Mouse (Mus musculus) CH12.LX (cell line): ENCODE measurements around the gene Pawr.

Experiments used
- CTCF ChIP-seq, 2 experiments: IDR thresholded peaks in 1 of 2; conservative IDR thresholded peaks in 1 of 2; 2 replicates each; pipeline ENCODE4 v1.5.1; 2011 to 2012; ENCODE audit warnings: low read depth in 2 of 2, low read length in 2 of 2, improper control_type of control experiment in 1 of 2, inconsistent platforms in 1 of 2, mild to moderate bottlenecking in 1 of 2, moderate library complexity in 1 of 2
- TBP ChIP-seq: conservative IDR thresholded peaks from 2 replicates; pipeline ENCODE4 v1.6.1; 2011; ENCODE audit warnings: low read depth, low read length, improper control_type of control experiment

DNA sequence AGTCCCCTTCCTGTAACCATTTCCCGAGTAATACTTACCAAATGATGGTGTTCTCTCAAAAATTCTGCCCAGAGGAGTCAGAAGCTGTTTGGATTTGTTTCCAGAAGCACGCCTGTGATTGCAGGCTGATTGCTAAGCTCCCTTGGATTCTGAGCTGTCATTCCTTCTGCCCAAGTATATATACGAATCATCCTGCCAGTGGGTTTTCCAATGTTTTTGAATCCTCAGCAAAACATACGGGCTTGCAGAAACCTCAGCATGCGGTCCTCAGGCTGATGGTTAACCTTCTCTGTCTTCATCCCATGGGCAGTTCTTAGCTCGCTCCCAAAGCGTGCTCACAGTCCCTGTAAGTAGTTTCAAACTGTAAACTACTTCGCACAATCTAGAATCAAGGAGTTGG is 43.9 kb downstream of the Pawr start:
- TF ChIP-seq TBP (no peak), CTCF (conservative IDR thresholded peaks at IDR 0.05 in 1 of 2, IDR thresholded peaks at IDR 0.05 in 1 of 2; ENCODE audit: low read depth in 2 of 2, low read length in 2 of 2) (no peak)
